Comparison of ENCODE assay signal across 9 mouse cellular contexts in genomic region chr10:59266097-59266496, GRCm38 (mm10). TPM values are rescaled to one million over a fixed set of nuclear protein-coding genes. Genes with fewer than 3 reads are reported as not detected.
DNase-seq lines count a peak whose midpoint lies in the region; ATAC-seq and TF ChIP-seq lines count a peak whose summit lies in the region.
"Had no signal": no experiment of that assay in that cellular context is flagged by ENCODE, and none has a peak within 500 bp of the region (broad histone marks: within the 10 kb centered on the region; RNA-seq: fewer than 3 reads in every experiment).

No protein-coding gene starts in this region.

- no peak overlapping the region for H3K27ac ChIP-seq in heart, embryonic 12.5 days (ENCODE audit: poor library complexity, severe bottlenecking)
- peak overlapping the region; percentile 46 for H3K27ac ChIP-seq in heart, postnatal 0 days (ENCODE audit: low read depth)
- peak overlapping the region; percentile 85 for H3K27ac ChIP-seq in lung, postnatal 0 days (ENCODE audit: low read length)
- no peak overlapping the region for H3K27ac ChIP-seq in forebrain, embryonic 15.5 days (replicated peaks)

- no peak for TF ChIP-seq CTCF in heart, postnatal 0 days (IDR thresholded peaks at IDR 0.05; ENCODE audit: low read depth)
- no peak for TF ChIP-seq CTCF in lung, postnatal 0 days (IDR thresholded peaks at IDR 0.05)

- peak; percentile 49 to 56 for DNase-seq in heart, adult 18-20 months
- peak; percentile 93 for DNase-seq in NIH3T3 (ENCODE audit: low read depth)
- DNase-seq in heart, postnatal 0 days (ENCODE audit: low spot score) = no peak
- DNase-seq in lung, postnatal 0 days (ENCODE audit: low spot score) = peak; percentile 77
- no peak for DNase-seq in thymus, postnatal 10 days (ENCODE audit: low spot score in 2 of 2)
- no peak for DNase-seq in right cerebral cortex, postnatal 36 days (ENCODE audit: low spot score in 2 of 2)
- DNase-seq: cerebellum, adult 11-12 months had no signal

- ATAC-seq in heart, embryonic 12.5 days (ENCODE audit: insufficient number of reproducible peaks, low FRiP score) = no peak; the same call in 1 of the 2 replicates
- no peak for ATAC-seq in heart, postnatal 0 days (ENCODE audit: insufficient read depth, low read depth)
- peak; percentile 66 for ATAC-seq in lung, postnatal 0 days
- no peak for ATAC-seq in forebrain, embryonic 15.5 days (replicated peaks)

- no peaks in the 10 kb centered on the region for H3K9me3 ChIP-seq in heart, embryonic 12.5 days (replicated peaks)
- H3K9me3 ChIP-seq in heart, postnatal 0 days (replicated peaks; ENCODE audit: control insufficient read depth, low read length) = no peaks in the 10 kb centered on the region
- no peaks in the 10 kb centered on the region for H3K9me3 ChIP-seq in lung, postnatal 0 days (ENCODE audit: low read length)
- H3K9me3 ChIP-seq in forebrain, embryonic 15.5 days = no peaks in the 10 kb centered on the region

- H3K9ac ChIP-seq in heart, embryonic 12.5 days = no peak overlapping the region
- H3K9ac ChIP-seq in heart, postnatal 0 days (replicated peaks; ENCODE audit: low read depth, low read length) = no peak overlapping the region
- no peak overlapping the region for H3K9ac ChIP-seq in lung, postnatal 0 days (replicated peaks; ENCODE audit: low read depth)
- no peak overlapping the region for H3K9ac ChIP-seq in forebrain, embryonic 15.5 days (replicated peaks)

- no peaks in the 10 kb centered on the region for H3K27me3 ChIP-seq in heart, embryonic 12.5 days (replicated peaks)
- no peaks in the 10 kb centered on the region for H3K27me3 ChIP-seq in heart, postnatal 0 days (ENCODE audit: control insufficient read depth, insufficient read depth, low read length)
- H3K27me3 ChIP-seq in lung, postnatal 0 days (replicated peaks; ENCODE audit: insufficient read depth, low read length) = no peaks in the 10 kb centered on the region
- no peaks in the 10 kb centered on the region for H3K27me3 ChIP-seq in forebrain, embryonic 15.5 days

- H3K4me3 ChIP-seq in heart, embryonic 12.5 days = no peak overlapping the region
- H3K4me3 ChIP-seq in heart, postnatal 0 days (ENCODE audit: low read depth, low read length) = no peak overlapping the region
- H3K4me3 ChIP-seq in lung, postnatal 0 days (ENCODE audit: low read depth, low read length) = no peak overlapping the region
- H3K4me3 ChIP-seq in forebrain, embryonic 15.5 days = no peak overlapping the region

- no peak for TF ChIP-seq EP300 in heart, postnatal 0 days (IDR thresholded peaks at IDR 0.05; ENCODE audit: low read depth)
- TF ChIP-seq EP300 in lung, postnatal 0 days (IDR thresholded peaks at IDR 0.05) = no peak

- H3K4me1 ChIP-seq in heart, embryonic 12.5 days (replicated peaks) = peaks cover 24% of the 10 kb centered on the region
- H3K4me1 ChIP-seq in heart, postnatal 0 days (ENCODE audit: control insufficient read depth, insufficient read depth) = peaks cover 4% of the 10 kb centered on the region
- peaks cover 10% of the 10 kb centered on the region for H3K4me1 ChIP-seq in lung, postnatal 0 days (ENCODE audit: insufficient read depth, low read depth, low read length)
- H3K4me1 ChIP-seq in forebrain, embryonic 15.5 days = peaks cover 6% of the 10 kb centered on the region; the same call in 1 of the 2 replicates

- H3K36me3 ChIP-seq in heart, embryonic 12.5 days = no peaks in the 10 kb centered on the region
- H3K36me3 ChIP-seq in heart, postnatal 0 days (replicated peaks; ENCODE audit: control insufficient read depth, insufficient read depth, low read length) = no peaks in the 10 kb centered on the region
- no peaks in the 10 kb centered on the region for H3K36me3 ChIP-seq in lung, postnatal 0 days (ENCODE audit: insufficient read depth, low read length)
- no peaks in the 10 kb centered on the region for H3K36me3 ChIP-seq in forebrain, embryonic 15.5 days

- 75% methylated on average over 1 of the region's 1 CpGs for WGBS in heart, embryonic 12.5 days
- WGBS in heart, postnatal 0 days = 65% methylated on average over 1 of the region's 1 CpGs
- WGBS in lung, postnatal 0 days = 43% methylated on average over 1 of the region's 1 CpGs
- 81% methylated on average over 1 of the region's 1 CpGs for WGBS in forebrain, embryonic 15.5 days

- H3K4me2 ChIP-seq in heart, embryonic 12.5 days = no peak overlapping the region
- no peak overlapping the region for H3K4me2 ChIP-seq in heart, postnatal 0 days (ENCODE audit: low read depth, low read length)
- H3K4me2 ChIP-seq in lung, postnatal 0 days (replicated peaks; ENCODE audit: low read depth, low read length) = peak overlapping the region; percentile 38
- H3K4me2 ChIP-seq in forebrain, embryonic 15.5 days (replicated peaks) = no peak overlapping the region

RNA-seq across cellular contexts. Expression of gene Sowahc, which starts 44.3 kb away (rescaled TPM):
- total RNA-seq in heart, adult 18-20 months (2021) = 1 to 10 TPM; 1.3 to 2.7 TPM
- 4.3 TPM in 2 replicates for polyA plus RNA-seq in heart, embryonic 12.5 days (2016; fragmentation: Nextera tagmentation; extraction: Ambion mirVana)
- 2.4 TPM in 2 replicates for total RNA-seq in heart, postnatal 0 days (2014; rRNA removed; ENCODE audit: low replicate concordance)
- polyA plus RNA-seq in heart, postnatal 0 days (2015; fragmentation: Nextera tagmentation; extraction: Ambion mirVana) = 0.97 and 1.2 TPM in 2 replicates
- polyA plus RNA-seq in lung, postnatal 0 days (2015; fragmentation: Nextera tagmentation; extraction: Ambion mirVana) = 9.7 and 13.2 TPM in 2 replicates
- 16.2 and 17.8 TPM in 2 replicates for polyA plus RNA-seq in forebrain, embryonic 15.5 days (2015; fragmentation: Nextera tagmentation; extraction: Ambion mirVana)

RNA-seq across cellular contexts. Expression of gene Sept10, which starts 44.5 kb away (rescaled TPM):
- 10 to 100 TPM; 15.0 to 16.6 TPM for total RNA-seq in heart, adult 18-20 months (2021)
- 35.0 and 35.1 TPM in 2 replicates for polyA plus RNA-seq in heart, embryonic 12.5 days (2016; fragmentation: Nextera tagmentation; extraction: Ambion mirVana)
- 33.8 and 37.8 TPM in 2 replicates for total RNA-seq in heart, postnatal 0 days (2014; rRNA removed; ENCODE audit: low replicate concordance)
- 27.8 and 30.3 TPM in 2 replicates for polyA plus RNA-seq in heart, postnatal 0 days (2015; fragmentation: Nextera tagmentation; extraction: Ambion mirVana)
- 42.2 and 45.2 TPM in 2 replicates for polyA plus RNA-seq in lung, postnatal 0 days (2015; fragmentation: Nextera tagmentation; extraction: Ambion mirVana)
- polyA plus RNA-seq in forebrain, embryonic 15.5 days (2015; fragmentation: Nextera tagmentation; extraction: Ambion mirVana) = 25.2 and 25.8 TPM in 2 replicates

RNA-seq across cellular contexts. Expression of gene P4ha1, which starts 57.0 kb away (rescaled TPM):
- total RNA-seq in heart, adult 18-20 months (2021) = 10 to 100 TPM; 49.0 to 79.8 TPM
- 58.9 and 59.3 TPM in 2 replicates for polyA plus RNA-seq in heart, embryonic 12.5 days (2016; fragmentation: Nextera tagmentation; extraction: Ambion mirVana)
- total RNA-seq in heart, postnatal 0 days (2014; rRNA removed; ENCODE audit: low replicate concordance) = 26.0 and 28.4 TPM in 2 replicates
- 13.8 and 18.7 TPM in 2 replicates for polyA plus RNA-seq in heart, postnatal 0 days (2015; fragmentation: Nextera tagmentation; extraction: Ambion mirVana)
- 40.6 and 40.7 TPM in 2 replicates for polyA plus RNA-seq in lung, postnatal 0 days (2015; fragmentation: Nextera tagmentation; extraction: Ambion mirVana)
- polyA plus RNA-seq in forebrain, embryonic 15.5 days (2015; fragmentation: Nextera tagmentation; extraction: Ambion mirVana) = 29.9 and 34.7 TPM in 2 replicates

Comparison
In these comparisons a context has a peak if more than half of its experiments do, and no peak if none do; other contexts are left out.
1. DNase-seq: peak in heart, adult 18-20 months (2 of 2), NIH3T3 (single experiment) and lung, postnatal 0 days (single experiment); none in heart, postnatal 0 days (single experiment), thymus, postnatal 10 days (0 of 2) and right cerebral cortex, postnatal 36 days (0 of 2).
2. H3K27ac ChIP-seq: peak in heart, postnatal 0 days (single experiment) and lung, postnatal 0 days (single experiment); none in heart, embryonic 12.5 days (single experiment) and forebrain, embryonic 15.5 days (single experiment).